Mouse (Mus musculus) cerebellum, adult 11 months (tissue): ENCODE data around the gene Svs5.
"Not testable (repeated sequence)": the region's sequence is repeated elsewhere in the genome, so short reads cannot be mapped to it uniquely, and the experiment has no call there.

Experiments
- DNase-seq: peaks from one replicate; pipeline ENCODE4 v3.0.0; 2022

Svs5 gene

GRCm38 (mm10) chr2:164332440-164332839 lies at the start of gene Svs5:
TSS of gene Svs5 (plus strand) at chr2:164332740.
- not testable (repeated sequence) for DNase-seq

GRCm38 (mm10) chr2:164288968-164289367 lies 43.6 kb upstream of the Svs5 start, which contains the start of gene Svs3a:
TSS of gene Svs3a (plus strand) at chr2:164289268.
- DNase-seq, result not testable (repeated sequence)

GRCm38 (mm10) chr2:164312599-164312998 lies 19.9 kb upstream of the Svs5 start:
- no peak for DNase-seq

GRCm38 (mm10) chr2:164315460-164315859 lies 17.1 kb upstream of the Svs5 start:
- not testable (repeated sequence) for DNase-seq

- DNase-seq, result not testable (repeated sequence)
Measured at GRCm38 (mm10) chr2:164316451-164316850, 16.1 kb upstream of the Svs5 start, which contains the start of gene Svs6. TSS of gene Svs6 (plus strand) at chr2:164316751.

GRCm38 (mm10) chr2:164320983-164321382 lies 11.6 kb upstream of the Svs5 start:
- no peak for DNase-seq

- DNase-seq, result not testable (repeated sequence)
Measured at GRCm38 (mm10) chr2:164343732-164344131, 11.2 kb downstream of the Svs5 start.

- not testable (repeated sequence) for DNase-seq
Measured at GRCm38 (mm10) chr2:164347697-164348096, 15.2 kb downstream of the Svs5 start.

GRCm38 (mm10) chr2:164348980-164349379 lies 16.4 kb downstream of the Svs5 start:
- no peak for DNase-seq

GRCm38 (mm10) chr2:164352697-164353096 lies 20.2 kb downstream of the Svs5 start:
- DNase-seq, result no peak

GRCm38 (mm10) chr2:164353356-164353755 lies 20.8 kb downstream of the Svs5 start:
- DNase-seq, result no peak

GRCm38 (mm10) chr2:164356177-164356967 lies 23.8 kb downstream of the Svs5 start:
- no peak for DNase-seq

GRCm38 (mm10) chr2:164358373-164358772 lies 25.8 kb downstream of the Svs5 start:
- no peak for DNase-seq

GRCm38 (mm10) chr2:164359031-164359430 lies 26.5 kb downstream of the Svs5 start:
- no peak for DNase-seq

- DNase-seq, result no peak
Measured at GRCm38 (mm10) chr2:164359668-164360067, 27.1 kb downstream of the Svs5 start.

GRCm38 (mm10) chr2:164360974-164361657 lies 28.6 kb downstream of the Svs5 start:
- DNase-seq, result no peak

GRCm38 (mm10) chr2:164366947-164367346 lies 34.4 kb downstream of the Svs5 start:
- no peak for DNase-seq

GRCm38 (mm10) chr2:164368620-164369105 lies 36.1 kb downstream of the Svs5 start:
- DNase-seq, result no peak

GRCm38 (mm10) chr2:164371371-164371770 lies 38.8 kb downstream of the Svs5 start:
- DNase-seq, result no peak

GRCm38 (mm10) chr2:164372408-164373053 lies 40.0 kb downstream of the Svs5 start:
- no peak for DNase-seq

- no peak for DNase-seq
Measured at GRCm38 (mm10) chr2:164373187-164373586, 40.6 kb downstream of the Svs5 start.

GRCm38 (mm10) chr2:164377478-164378426 lies 45.2 kb downstream of the Svs5 start:
- DNase-seq, result no peak
